Mouse (Mus musculus): ENCODE data around the gene Gm6020.
"Not testable (repeated sequence)": the region's sequence is repeated elsewhere in the genome, so short reads cannot be mapped to it uniquely, and the experiment has no call there.

The Gm6020 gene

GRCm38 (mm10) chr19:61183590-61183989, at the start of gene Gm6020:
Gm6020 (plus strand) TSS chr19:61183890.
- POLR2A ChIA-PET, CTCF ChIA-PET: not testable (repeated sequence)

GRCm38 (mm10) chr19:61138655-61139054, 45.0 kb upstream of the Gm6020 start:
- ChIA-PET POLR2A (interaction anchor here in 1 of 4 experiments (0.6 kb wide), 1 partner anchor 16 kb away, joined by 4 read pairs; no protein-coding TSS in a partner anchor), CTCF (interaction anchor here in 1 of 4 experiments (1.7 kb wide), 1 partner anchor 7 kb away, joined by 6 read pairs; no protein-coding TSS in a partner anchor)

GRCm38 (mm10) chr19:61140342-61141206, 43.1 kb upstream of the Gm6020 start, which contains the start of gene Zfp950:
Zfp950 (minus strand) TSS chr19:61140840.
- ChIA-PET CTCF (interaction anchor here in 2 of 4 experiments (0.9 to 1.7 kb wide), 3 partner anchors 9 to 11 kb away, joined by 3 to 6 read pairs (median 5); no protein-coding TSS in a partner anchor), POLR2A (interaction anchor here in 3 of 4 experiments (0.6 to 3.4 kb wide), 21 partner anchors 9 to 560 kb away, joined by 3 to 28 read pairs (median 3); partner anchors contain the start of genes Cacul1 (in 1 of the 3), Eif3a (in 1 of the 3) and Grk5 (in 1 of the 3))

- CTCF ChIA-PET, result interaction anchor here in 2 of 4 experiments (0.7 to 1.4 kb wide), 4 partner anchors 10 to 124 kb away, joined by 3 to 5 read pairs (median 3); no protein-coding TSS in a partner anchor
- POLR2A ChIA-PET, result interaction anchor here in 3 of 4 experiments (0.6 to 3.4 kb wide), 16 partner anchors 10 to 561 kb away, joined by 3 to 28 read pairs (median 3); partner anchors contain the start of genes Cacul1 (in 1 of the 3), Eif3a (in 1 of the 3) and Grk5 (in 1 of the 3)
These were observed 42.4 kb upstream of the Gm6020 start for GRCm38 (mm10) chr19:61141299-61141698.

GRCm38 (mm10) chr19:61151372-61151700, 32.4 kb upstream of the Gm6020 start:
- ChIA-PET CTCF (interaction anchor here in 1 of 4 experiments (1.0 kb wide), 1 partner anchor 114 kb away, joined by 4 read pairs; no protein-coding TSS in a partner anchor), POLR2A (interaction anchor here (0.8 to 2.1 kb wide), 8 partner anchors 11 to 287 kb away, joined by 3 to 7 read pairs (median 4); partner anchors contain the start of gene Zfp950 (in 2 of the 4))

GRCm38 (mm10) chr19:61151701-61152420, 31.8 kb upstream of the Gm6020 start:
- POLR2A ChIA-PET, result interaction anchor here (0.6 to 2.1 kb wide), 12 partner anchors 11 to 288 kb away, joined by 3 to 7 read pairs (median 4); partner anchors contain the start of gene Zfp950 (in 3 of the 4)
- CTCF ChIA-PET, result interaction anchor here in 2 of 4 experiments (0.7 to 1.0 kb wide), 2 partner anchors 11 to 114 kb away, joined by 3 to 4 read pairs; partner anchors contain the start of gene Zfp950 (in 1 of the 2)

- POLR2A ChIA-PET, result interaction anchor here in 2 of 4 experiments (0.5 to 1.0 kb wide), 2 partner anchors 24 to 27 kb away, joined by 3 to 4 read pairs; no protein-coding TSS in a partner anchor
- CTCF ChIA-PET, result interaction anchor here in 1 of 4 experiments (0.7 kb wide), 1 partner anchor 89 kb away, joined by 4 read pairs; no protein-coding TSS in a partner anchor
These were observed 7.8 kb upstream of the Gm6020 start, which contains the start of gene Gm7102 for GRCm38 (mm10) chr19:61175756-61176324. Gm7102 (minus strand) TSS chr19:61176309.

- CTCF ChIA-PET, result interaction anchor here (0.6 to 2.3 kb wide), 26 partner anchors 9 to 115 kb away, joined by 3 to 50 read pairs (median 4); no protein-coding TSS in a partner anchor
- POLR2A ChIA-PET, result interaction anchor here in 3 of 4 experiments (0.7 to 1.8 kb wide), 23 partner anchors 9 to 618 kb away, joined by 3 to 14 read pairs (median 4); partner anchors contain the start of genes Cacul1 (in 1 of the 3), Fam45a (in 1 of the 3), Gm7102 (in 1 of the 3) and Grk5 (in 1 of the 3)
These were observed 15.6 kb downstream of the Gm6020 start for GRCm38 (mm10) chr19:61199316-61199715.

GRCm38 (mm10) chr19:61199836-61200235, 16.1 kb downstream of the Gm6020 start:
- POLR2A ChIA-PET, result interaction anchor here in 3 of 4 experiments (0.7 to 1.8 kb wide), 22 partner anchors 9 to 855 kb away, joined by 3 to 14 read pairs (median 4); partner anchors contain the start of genes Cacul1 (in 1 of the 3), Fam45a (in 1 of the 3), Gm7102 (in 1 of the 3) and Grk5 (in 1 of the 3)
- CTCF ChIA-PET, result interaction anchor here (0.6 to 2.3 kb wide), 23 partner anchors 9 to 116 kb away, joined by 3 to 50 read pairs (median 4); no protein-coding TSS in a partner anchor

- CTCF ChIA-PET, POLR2A ChIA-PET: not testable (repeated sequence)
These were observed 23.8 kb downstream of the Gm6020 start for GRCm38 (mm10) chr19:61207506-61207905.

- ChIA-PET CTCF (interaction anchor here in 2 of 4 experiments (0.5 to 1.1 kb wide), 4 partner anchors 24 to 327 kb away, joined by 3 to 4 read pairs (median 3); no protein-coding TSS in a partner anchor), POLR2A (interaction anchor here in 1 of 4 experiments (0.6 kb wide), 4 partner anchors 80 to 992 kb away, joined by 3 to 6 read pairs (median 3); no protein-coding TSS in a partner anchor)
These were observed 40.1 kb downstream of the Gm6020 start for GRCm38 (mm10) chr19:61223706-61224328.

- ChIA-PET POLR2A (interaction anchor here in 2 of 4 experiments (0.6 to 1.0 kb wide), 3 partner anchors 41 to 645 kb away, joined by 3 to 7 read pairs (median 6); partner anchors contain the start of gene Cacul1 (in 1 of the 2)), CTCF (interaction anchor here in 1 of 4 experiments (1.0 kb wide), 1 partner anchor 25 kb away, joined by 4 read pairs; no protein-coding TSS in a partner anchor)
These were observed 41.2 kb downstream of the Gm6020 start for GRCm38 (mm10) chr19:61224678-61225525.

GRCm38 (mm10) chr19:61225526-61226400, 42.1 kb downstream of the Gm6020 start:
- CTCF ChIA-PET, result interaction anchor here in 1 of 4 experiments (1.0 kb wide), 1 partner anchor 26 kb away, joined by 4 read pairs; no protein-coding TSS in a partner anchor
- POLR2A ChIA-PET, result interaction anchor here in 3 of 4 experiments (0.5 to 1.9 kb wide), 10 partner anchors 15 to 646 kb away, joined by 3 to 12 read pairs (median 6); partner anchors contain the start of genes Cacul1 (in 1 of the 3) and Prdx3 (in 1 of the 3)

GRCm38 (mm10) chr19:61226401-61226927, 42.8 kb downstream of the Gm6020 start:
- CTCF ChIA-PET, result interaction anchor here in 2 of 4 experiments (0.6 to 1.2 kb wide), 2 partner anchors 39 to 1012 kb away, joined by 4 to 6 read pairs; no protein-coding TSS in a partner anchor

More at GRCm38 (mm10) chr19:61226401-61226927, 42.8 kb downstream of the Gm6020 start:
- POLR2A ChIA-PET, result interaction anchor here in 3 of 4 experiments (0.5 to 1.9 kb wide), 27 partner anchors 16 to 1434 kb away, joined by 3 to 14 read pairs (median 4); partner anchors contain the start of genes Eif3a (in 2 of the 3), Cacul1 (in 1 of the 3), Fam45a (in 1 of the 3) and Prdx3 (in 1 of the 3)

Data from embryonic stem cell, embryonic (primary cell).